Mouse (Mus musculus) small intestine, adult 2 months (tissue): ENCODE measurements around the gene Rtraf.

Source experiments
- CTCF ChIP-seq: fragments of 200-500 bp; IDR thresholded peaks from 2 replicates; pipeline ENCODE4 v1.5.1; 2012; ENCODE audit warnings: low read depth, mild to moderate bottlenecking, control low read depth, inconsistent platforms, low read length, moderate library complexity, mixed read lengths; ENCODE audit not compliant: insufficient replicate concordance, insufficient read length; ENCODE audit errors: extremely low read depth
- POLR2A ChIP-seq: fragments of 200-500 bp; IDR thresholded peaks from 2 replicates; pipeline ENCODE4 v1.6.1; 2012; ENCODE audit warnings: low read depth, mild to moderate bottlenecking, control low read depth, inconsistent platforms, low read length, moderate library complexity

DNA sequence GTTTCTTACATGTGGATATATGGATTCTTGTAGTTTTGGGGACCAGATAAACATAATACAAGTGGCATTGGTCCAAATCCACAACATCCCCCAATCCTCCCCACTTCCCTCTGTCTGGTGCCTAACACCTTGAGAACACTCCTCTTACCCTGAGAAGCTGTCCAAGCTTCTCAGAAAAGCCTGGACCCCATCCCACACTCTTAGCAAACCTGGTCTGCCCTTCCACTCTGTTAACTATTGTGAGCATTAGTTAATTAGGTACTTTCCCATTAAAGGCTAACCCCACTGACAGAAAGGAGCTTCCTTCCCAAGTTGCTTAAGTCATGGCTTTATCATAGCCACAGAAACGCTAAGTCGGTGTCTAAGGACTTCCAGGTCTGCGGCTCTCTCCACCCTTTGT, 12.7 kb upstream of the Rtraf start:
- no peak for TF ChIP-seq CTCF
- TF ChIP-seq POLR2A, result no peak
